Mouse (Mus musculus) limb, embryonic 10.5 days (tissue): Measurements from ENCODE around the gene Asrgl1. TPM values are rescaled to one million over a fixed set of nuclear protein-coding genes. Genes with fewer than 3 reads are reported as not detected.
A peak's percentile ranks its signal among the peaks of the same experiment; 100 is the strongest.

Source experiments
- DNase-seq: peaks from one replicate; pipeline ENCODE4 v3.0.0-alpha.2; 2017; ENCODE audit warnings: low spot score
- H3K27ac ChIP-seq: fragments of 300-500 bp; sonication (generic); 2 replicates; pipeline ENCODE4 v1.5.1; 2016; ENCODE audit warnings: mild to moderate bottlenecking
- H3K27me3 ChIP-seq: fragments of 300-500 bp; sonication (generic); 2 replicates; pipeline ENCODE4 v1.6.1; 2016; ENCODE audit warnings: low read depth, mild to moderate bottlenecking; ENCODE audit not compliant: poor library complexity, severe bottlenecking
- H3K36me3 ChIP-seq: fragments of 300-500 bp; sonication (generic); 2 replicates; pipeline ENCODE4 v1.6.1; 2016; ENCODE audit warnings: mild to moderate bottlenecking, moderate library complexity
- H3K4me1 ChIP-seq: fragments of 300-500 bp; sonication (generic); 2 replicates; pipeline ENCODE4 v1.6.1; 2016
- H3K4me3 ChIP-seq: fragments of 300-500 bp; sonication (generic); 2 replicates; pipeline ENCODE4 v1.5.1; 2016; ENCODE audit warnings: mild to moderate bottlenecking, moderate library complexity
- H3K9me3 ChIP-seq: fragments of 300-500 bp; sonication (generic); replicated peaks from 2 replicates; pipeline ENCODE4 v1.6.1; 2016; ENCODE audit warnings: mild to moderate bottlenecking
- WGBS: fragments of 180-500 bp; shearing (Covaris S2); methylation state at CpG from one replicate; pipeline ENCODE4 v1.1.7; 2016; 5-methylcytosine and 5-hydroxymethylcytosine counted together
- polyA plus RNA-seq: library from polyadenylated mRNA; unstranded; fragments of >200 nt; fragmentation: Nextera tagmentation; extraction: Ambion mirVana; gene quantifications from 2 replicates; pipeline ENCODE4 v1.2.1, GENCODE M21; 2016

The Asrgl1 gene
- polyA plus RNA-seq, 1 experiment from 2014 or later: 16.9 TPM

DNA sequence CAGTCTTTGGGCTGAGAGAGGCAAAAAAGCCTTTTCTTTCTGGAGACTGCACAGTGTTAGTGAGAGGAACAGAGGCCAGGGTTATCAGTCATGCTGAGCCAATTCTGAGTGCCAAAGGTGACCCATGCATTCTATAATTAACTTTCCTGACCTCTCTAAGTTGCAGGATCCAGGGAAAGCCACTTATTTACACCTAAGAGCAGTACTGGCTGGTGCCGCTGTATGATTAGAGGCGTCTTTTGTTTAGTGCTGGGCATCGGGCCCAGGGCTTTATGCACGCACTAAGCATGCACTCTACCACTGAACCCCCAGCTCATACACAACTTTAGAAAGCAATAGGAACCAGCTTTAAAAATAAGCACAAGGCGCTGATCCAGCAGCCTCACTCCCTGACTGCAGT is 18.2 kb downstream of the Asrgl1 start:
- H3K4me1 ChIP-seq: no peaks in the 10 kb centered on the region
- no peak for DNase-seq
- no peak overlapping the region for H3K27ac ChIP-seq
- no peaks in the 10 kb centered on the region for H3K9me3 ChIP-seq
- 91% methylated on average over 5 of the region's 5 CpGs for WGBS
- peaks cover 22% of the 10 kb centered on the region for H3K36me3 ChIP-seq
- no peak overlapping the region for H3K4me3 ChIP-seq
- H3K27me3 ChIP-seq: no peaks in the 10 kb centered on the region

GRCm38 (mm10) chr19:9116268-9116667 is 19.2 kb downstream of the Asrgl1 start:
- Histone ChIP-seq H3K27me3 (no peaks in the 10 kb centered on the region), H3K4me1 (no peaks in the 10 kb centered on the region), H3K4me3 (no peak overlapping the region), H3K27ac (no peak overlapping the region), H3K9me3 (no peaks in the 10 kb centered on the region), H3K36me3 (peaks cover 22% of the 10 kb centered on the region)
- WGBS: 90% methylated on average over 4 of the region's 4 CpGs
- DNase-seq: no peak

DNA sequence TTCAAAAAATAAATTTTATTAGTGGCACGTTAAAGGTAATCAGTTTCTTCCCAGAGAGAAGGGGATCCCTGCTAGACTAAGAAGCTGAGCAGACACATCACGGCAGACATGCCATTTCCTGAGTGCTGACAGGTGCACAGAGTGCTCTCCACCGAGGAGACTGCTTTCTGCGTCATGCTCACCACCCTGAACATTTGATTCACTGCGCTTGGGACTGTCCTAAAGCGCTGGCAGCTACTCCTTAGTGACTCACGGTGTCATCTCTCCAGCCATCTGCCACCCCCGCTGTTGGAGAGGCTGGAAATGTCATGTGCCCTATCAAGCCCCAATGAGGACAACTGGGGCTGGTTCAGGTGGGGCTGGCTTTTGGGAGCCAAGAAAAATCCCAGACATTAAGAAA is 23.4 kb downstream of the Asrgl1 start:
- Histone ChIP-seq H3K27me3 (no peaks in the 10 kb centered on the region), H3K36me3 (peaks cover 22% of the 10 kb centered on the region), H3K9me3 (no peaks in the 10 kb centered on the region), H3K4me1 (peaks cover 5% of the 10 kb centered on the region), H3K4me3 (no peak overlapping the region), H3K27ac (no peak overlapping the region)
- 76% methylated on average over 8 of the region's 8 CpGs for WGBS
- DNase-seq: peak; percentile 9

- WGBS: 60% methylated on average over 4 of the region's 4 CpGs
- H3K36me3 ChIP-seq: peaks cover 16% of the 10 kb centered on the region
These were observed 25.1 kb downstream of the Asrgl1 start for GRCm38 (mm10) chr19:9110182-9110869.

GRCm38 (mm10) chr19:9108536-9108935 is 26.9 kb downstream of the Asrgl1 start:
- WGBS: 93% methylated on average over 1 of the region's 1 CpGs
- no peaks in the 10 kb centered on the region for H3K9me3 ChIP-seq
- DNase-seq: no peak

More at GRCm38 (mm10) chr19:9110182-9110869, 25.1 kb downstream of the Asrgl1 start:
- H3K27me3 ChIP-seq: no peaks in the 10 kb centered on the region
- DNase-seq: no peak
- no peak overlapping the region for H3K27ac ChIP-seq
- peaks cover 18% of the 10 kb centered on the region for H3K4me1 ChIP-seq
- no peaks in the 10 kb centered on the region for H3K9me3 ChIP-seq
- H3K4me3 ChIP-seq: no peak overlapping the region

DNA sequence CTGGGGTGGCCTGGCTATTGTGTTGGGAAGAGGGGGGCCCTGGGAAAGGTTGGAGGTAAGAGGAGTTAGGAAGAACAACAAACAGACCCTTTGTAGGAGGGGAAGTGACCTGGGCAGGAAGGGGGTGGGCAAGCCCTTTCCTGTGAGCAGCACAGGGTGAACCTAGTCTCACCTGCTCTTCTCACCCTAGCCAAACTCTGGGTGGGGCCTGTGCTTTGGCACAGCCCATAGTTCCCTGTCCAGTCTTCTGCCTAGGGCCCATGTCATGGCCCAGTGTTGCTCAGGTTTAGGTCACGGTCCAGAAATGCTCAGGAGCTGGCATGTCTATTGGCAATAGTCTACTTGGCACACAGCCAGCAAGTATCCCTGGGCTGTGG is 28.1 kb downstream of the Asrgl1 start:
- Histone ChIP-seq H3K27ac (peak overlapping the region; percentile 26; the same call in 1 of the 2 replicates), H3K9me3 (no peaks in the 10 kb centered on the region), H3K4me3 (no peak overlapping the region), H3K27me3 (no peaks in the 10 kb centered on the region), H3K4me1 (peaks cover 18% of the 10 kb centered on the region), H3K36me3 (no peaks in the 10 kb centered on the region)
- DNase-seq: no peak
- WGBS: 88% methylated on average over 1 of the region's 1 CpGs

More at GRCm38 (mm10) chr19:9108536-9108935, 26.9 kb downstream of the Asrgl1 start:
- no peak overlapping the region for H3K4me3 ChIP-seq
- H3K27ac ChIP-seq: no peak overlapping the region
- peaks cover 18% of the 10 kb centered on the region for H3K4me1 ChIP-seq
- H3K27me3 ChIP-seq: no peaks in the 10 kb centered on the region
- H3K36me3 ChIP-seq: peaks cover 8% of the 10 kb centered on the region

DNA sequence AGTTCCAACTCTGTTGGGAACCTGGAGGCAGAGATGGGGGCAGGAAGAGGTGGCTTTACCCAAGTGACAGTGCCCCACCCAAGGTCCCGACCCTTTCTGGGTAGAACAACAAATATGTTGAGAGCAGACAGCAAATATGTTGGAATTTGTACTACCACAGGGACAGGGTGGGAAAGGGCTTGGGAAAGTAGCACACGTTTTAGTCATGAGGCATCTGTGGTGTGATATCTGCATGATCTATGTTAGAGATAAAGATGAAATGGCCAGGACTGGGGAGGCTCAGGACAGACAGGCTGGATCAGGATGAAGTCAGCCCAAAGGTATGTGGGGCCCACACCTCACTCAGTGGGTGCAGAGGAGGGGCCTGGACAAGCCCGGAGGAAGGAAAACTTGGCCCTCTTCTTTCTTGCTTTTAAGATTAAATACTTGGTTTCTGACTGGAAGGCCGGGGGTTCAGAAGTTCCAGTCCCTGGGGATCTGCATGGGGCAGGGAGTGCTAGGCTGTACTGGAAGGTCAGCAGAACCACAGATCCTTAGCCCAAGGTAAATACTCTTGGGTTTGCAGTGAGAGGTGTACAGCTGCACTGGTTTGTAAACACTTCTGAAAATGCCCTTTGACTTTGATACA is 28.6 kb downstream of the Asrgl1 start:
- H3K27me3 ChIP-seq: no peaks in the 10 kb centered on the region
- no peaks in the 10 kb centered on the region for H3K9me3 ChIP-seq
- peak overlapping the region; percentile 56 for H3K27ac ChIP-seq
- H3K4me1 ChIP-seq: peaks cover 18% of the 10 kb centered on the region
- no peak for DNase-seq
- no peak overlapping the region for H3K4me3 ChIP-seq
- 49% methylated on average over 4 of the region's 4 CpGs for WGBS
- H3K36me3 ChIP-seq: no peaks in the 10 kb centered on the region

GRCm38 (mm10) chr19:9106096-9106495 is 29.3 kb downstream of the Asrgl1 start:
- Histone ChIP-seq H3K27ac (peak overlapping the region; percentile 56), H3K4me1 (peaks cover 18% of the 10 kb centered on the region), H3K9me3 (no peaks in the 10 kb centered on the region), H3K4me3 (no peak overlapping the region), H3K27me3 (no peaks in the 10 kb centered on the region), H3K36me3 (no peaks in the 10 kb centered on the region)
- WGBS: 58% methylated on average over 5 of the region's 5 CpGs
- no peak for DNase-seq

GRCm38 (mm10) chr19:9105101-9105685 is 30.2 kb downstream of the Asrgl1 start:
- WGBS: 73% methylated on average over 3 of the region's 3 CpGs
- no peak overlapping the region for H3K27ac ChIP-seq

GRCm38 (mm10) chr19:9103986-9104385 is 31.4 kb downstream of the Asrgl1 start:
- DNase-seq: no peak
- WGBS: 83% methylated on average over 4 of the region's 4 CpGs

More at GRCm38 (mm10) chr19:9105101-9105685, 30.2 kb downstream of the Asrgl1 start:
- Histone ChIP-seq H3K4me1 (peaks cover 18% of the 10 kb centered on the region), H3K9me3 (no peaks in the 10 kb centered on the region), H3K4me3 (no peak overlapping the region), H3K36me3 (no peaks in the 10 kb centered on the region), H3K27me3 (no peaks in the 10 kb centered on the region)
- no peak for DNase-seq

DNA sequence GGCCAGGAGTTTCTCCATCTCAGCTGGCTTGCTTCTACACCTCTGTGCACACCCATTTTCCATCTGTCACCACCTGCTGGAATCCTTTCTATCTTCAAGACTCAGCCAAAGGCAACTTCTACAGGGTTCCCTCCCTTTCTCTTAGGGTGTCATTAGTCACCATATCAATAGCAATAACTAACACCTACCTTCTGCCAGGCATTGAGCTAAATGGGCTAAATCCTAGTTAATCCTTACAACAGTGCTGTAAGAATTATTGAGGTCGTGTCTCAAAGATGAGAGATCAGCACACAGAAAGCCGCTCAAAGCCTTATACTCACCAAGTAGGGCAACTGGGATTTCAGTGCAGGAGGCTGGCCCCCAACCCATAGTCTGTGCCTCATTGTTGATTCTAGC is 34.4 kb downstream of the Asrgl1 start:
- no peaks in the 10 kb centered on the region for H3K36me3 ChIP-seq
- DNase-seq: no peak
- no peaks in the 10 kb centered on the region for H3K27me3 ChIP-seq
- 81% methylated on average over 2 of the region's 2 CpGs for WGBS
- peaks cover 4% of the 10 kb centered on the region for H3K4me1 ChIP-seq
- no peaks in the 10 kb centered on the region for H3K9me3 ChIP-seq
- no peak overlapping the region for H3K4me3 ChIP-seq
- no peak overlapping the region for H3K27ac ChIP-seq

More at GRCm38 (mm10) chr19:9103986-9104385, 31.4 kb downstream of the Asrgl1 start:
- H3K4me3 ChIP-seq: no peak overlapping the region
- H3K27me3 ChIP-seq: no peaks in the 10 kb centered on the region
- H3K36me3 ChIP-seq: no peaks in the 10 kb centered on the region
- peaks cover 18% of the 10 kb centered on the region for H3K4me1 ChIP-seq
- no peaks in the 10 kb centered on the region for H3K9me3 ChIP-seq
- no peak overlapping the region for H3K27ac ChIP-seq

- H3K27ac ChIP-seq: no peak overlapping the region
- no peaks in the 10 kb centered on the region for H3K36me3 ChIP-seq
- no peaks in the 10 kb centered on the region for H3K9me3 ChIP-seq
- no peaks in the 10 kb centered on the region for H3K4me1 ChIP-seq
- no peak overlapping the region for H3K4me3 ChIP-seq
- no peak for DNase-seq
- no peaks in the 10 kb centered on the region for H3K27me3 ChIP-seq
- WGBS: 87% methylated on average over 17 of the region's 17 CpGs
These were observed 35.0 kb downstream of the Asrgl1 start for GRCm38 (mm10) chr19:9100297-9101061.

DNA sequence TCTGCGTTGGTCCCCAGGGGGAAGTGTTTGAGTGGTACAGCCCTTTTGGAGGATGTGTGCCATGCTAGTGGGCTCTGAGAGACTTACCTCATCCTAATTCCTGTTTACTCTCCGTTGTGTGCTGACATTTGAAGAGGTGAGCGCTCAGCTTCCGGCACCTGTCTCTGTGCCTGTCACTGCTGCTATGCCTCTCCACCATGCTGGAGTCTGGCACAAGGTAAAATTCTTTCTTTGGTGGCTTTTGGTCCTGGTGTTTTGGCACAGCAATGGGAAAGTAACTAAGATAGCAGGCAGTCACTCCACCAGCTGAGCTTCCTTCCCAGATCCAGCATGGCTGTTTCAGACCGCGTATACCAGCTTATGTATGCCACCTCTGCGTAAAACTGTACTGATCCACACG is 35.7 kb downstream of the Asrgl1 start:
- Histone ChIP-seq H3K36me3 (no peaks in the 10 kb centered on the region), H3K27ac (no peak overlapping the region), H3K27me3 (no peaks in the 10 kb centered on the region), H3K4me1 (no peaks in the 10 kb centered on the region), H3K4me3 (no peak overlapping the region), H3K9me3 (no peaks in the 10 kb centered on the region)
- 89% methylated on average over 8 of the region's 8 CpGs for WGBS
- DNase-seq: no peak
